Mouse (Mus musculus) stomach, postnatal 0 days (tissue): ENCODE results near the gene Irs2. TPM values are rescaled to one million over a fixed set of nuclear protein-coding genes. Genes with fewer than 3 reads are reported as not detected.

ENCODE experiments used
- ATAC-seq: fragments of 200-750 bp; cut with Nextera tagmentation; 2 replicates; pipeline ENCODE4 v1.8.0; 2017; ENCODE audit not compliant: low FRiP score, low TSS enrichment
- DNase-seq: peaks from one replicate; pipeline ENCODE4 v3.0.0-alpha.2; 2016; ENCODE audit warnings: low spot score
- H3K27ac ChIP-seq: fragments of 300-500 bp; sonication (generic); replicated peaks from 2 replicates; pipeline ENCODE4 v1.5.1; 2014; ENCODE audit warnings: mild to moderate bottlenecking, control low read depth
- H3K27me3 ChIP-seq: fragments of 300-500 bp; sonication (generic); 2 replicates; pipeline ENCODE4 v1.6.1; 2014; ENCODE audit warnings: low read length; ENCODE audit not compliant: control insufficient read depth, insufficient read depth
- H3K36me3 ChIP-seq: fragments of 300-500 bp; sonication (generic); 2 replicates; pipeline ENCODE4 v1.6.1; 2014; ENCODE audit warnings: low read length, mixed read lengths; ENCODE audit not compliant: control insufficient read depth, insufficient read depth
- H3K4me1 ChIP-seq: fragments of 300-500 bp; sonication (generic); replicated peaks from 2 replicates; pipeline ENCODE4 v1.6.1; 2014; ENCODE audit warnings: antibody characterized with exemption; ENCODE audit not compliant: control insufficient read depth, insufficient read depth
- H3K4me2 ChIP-seq: fragments of 300-500 bp; sonication (generic); replicated peaks from 2 replicates; pipeline ENCODE4 v1.6.1; 2014; ENCODE audit warnings: low read depth, mild to moderate bottlenecking, control low read depth, moderate library complexity
- H3K4me3 ChIP-seq: fragments of 300-500 bp; sonication (generic); 2 replicates; pipeline ENCODE4 v1.5.1; 2014; ENCODE audit warnings: low read depth, low read length, control low read depth
- H3K9ac ChIP-seq: fragments of 300-500 bp; sonication (generic); 2 replicates; pipeline ENCODE4 v1.6.1; 2014; ENCODE audit warnings: mild to moderate bottlenecking, low read length, control low read depth, mixed read lengths
- H3K9me3 ChIP-seq: fragments of 300-500 bp; sonication (generic); 2 replicates; pipeline ENCODE4 v1.6.1; 2016; ENCODE audit warnings: low read length; ENCODE audit not compliant: control insufficient read depth
- CTCF ChIP-seq: IDR thresholded peaks from 2 replicates; pipeline ENCODE4 v1.5.1; 2016; ENCODE audit warnings: antibody characterized with exemption, low read depth, mild to moderate bottlenecking, moderate library complexity
- EP300 ChIP-seq: optimal IDR thresholded peaks from 2 replicates; pipeline ENCODE3; 2016; ENCODE audit warnings: antibody characterized with exemption
- WGBS: fragments of 180-500 bp; shearing (Covaris S2); extraction: QIAGEN DNeasy Blood & Tissue Kit; methylation state at CpG from one replicate; pipeline ENCODE4 v1.1.7; 2014; 5-methylcytosine and 5-hydroxymethylcytosine counted together
- polyA plus RNA-seq: library from polyadenylated mRNA; unstranded; fragments of >200 nt; fragmentation: Nextera tagmentation; extraction: Ambion mirVana; gene quantifications from 2 replicates; pipeline ENCODE4 v1.2.1, GENCODE M21; 2015

Irs2 gene
- polyA plus RNA-seq, 1 experiment from 2014 or later: 3.3 TPM

DNA sequence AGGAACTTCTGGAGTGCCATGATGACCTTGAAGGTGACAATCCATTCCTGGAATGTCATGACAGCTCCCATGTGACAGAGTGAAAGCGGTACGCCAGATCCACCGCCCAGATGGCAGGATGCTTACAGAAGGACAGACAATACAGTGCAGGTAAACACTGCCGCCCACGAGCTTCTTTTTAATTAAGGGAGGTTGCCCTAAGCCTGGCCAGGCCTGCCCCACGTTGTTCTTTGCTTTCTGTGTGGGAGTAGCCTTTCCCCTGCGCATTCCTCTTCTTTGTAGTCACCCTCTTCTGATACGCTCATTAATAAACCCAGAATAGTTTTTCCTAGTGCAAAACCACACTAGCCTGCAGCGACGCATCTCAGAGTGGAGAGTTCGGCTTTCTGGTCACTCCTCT is 36.4 kb upstream of the Irs2 start:
- Histone ChIP-seq H3K4me1 (no peaks in the 10 kb centered on the region), H3K27me3 (no peaks in the 10 kb centered on the region), H3K36me3 (no peaks in the 10 kb centered on the region), H3K4me2 (no peak overlapping the region), H3K9ac (no peak overlapping the region), H3K9me3 (no peaks in the 10 kb centered on the region), H3K27ac (no peak overlapping the region), H3K4me3 (no peak overlapping the region)
- TF ChIP-seq CTCF: no peak
- TF ChIP-seq EP300: no peak
- 63% methylated on average over 11 of the region's 11 CpGs for WGBS
- ATAC-seq (no peak), DNase-seq (no peak)

DNA sequence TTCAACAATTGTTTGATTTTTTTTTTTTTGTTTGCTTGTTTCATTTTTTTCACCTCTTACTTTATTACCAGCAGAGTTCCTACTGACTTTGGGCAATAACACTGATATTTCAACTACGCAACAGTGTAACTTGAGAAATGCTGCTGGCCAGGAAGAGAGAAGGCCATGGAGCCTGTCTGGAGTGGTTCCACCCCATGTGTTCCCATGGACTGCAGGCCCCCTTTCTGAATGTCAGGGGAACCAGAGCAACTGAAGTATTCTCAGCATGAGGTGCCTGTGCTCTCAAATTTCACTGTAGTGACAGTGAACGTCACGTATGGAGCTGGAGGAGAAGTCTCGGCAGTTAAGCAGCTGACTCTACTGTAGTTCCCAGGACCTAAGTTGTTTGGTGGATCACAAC is 35.3 kb upstream of the Irs2 start:
- no peaks in the 10 kb centered on the region for H3K9me3 ChIP-seq
- no peak for TF ChIP-seq EP300
- no peak for TF ChIP-seq CTCF
- no peaks in the 10 kb centered on the region for H3K27me3 ChIP-seq
- H3K4me2 ChIP-seq: no peak overlapping the region
- no peak overlapping the region for H3K4me3 ChIP-seq
- no peaks in the 10 kb centered on the region for H3K4me1 ChIP-seq
- no peaks in the 10 kb centered on the region for H3K36me3 ChIP-seq
- H3K9ac ChIP-seq: no peak overlapping the region
- no peak for DNase-seq
- WGBS: 82% methylated on average over 4 of the region's 4 CpGs
- H3K27ac ChIP-seq: no peak overlapping the region
- ATAC-seq: no peak

DNA sequence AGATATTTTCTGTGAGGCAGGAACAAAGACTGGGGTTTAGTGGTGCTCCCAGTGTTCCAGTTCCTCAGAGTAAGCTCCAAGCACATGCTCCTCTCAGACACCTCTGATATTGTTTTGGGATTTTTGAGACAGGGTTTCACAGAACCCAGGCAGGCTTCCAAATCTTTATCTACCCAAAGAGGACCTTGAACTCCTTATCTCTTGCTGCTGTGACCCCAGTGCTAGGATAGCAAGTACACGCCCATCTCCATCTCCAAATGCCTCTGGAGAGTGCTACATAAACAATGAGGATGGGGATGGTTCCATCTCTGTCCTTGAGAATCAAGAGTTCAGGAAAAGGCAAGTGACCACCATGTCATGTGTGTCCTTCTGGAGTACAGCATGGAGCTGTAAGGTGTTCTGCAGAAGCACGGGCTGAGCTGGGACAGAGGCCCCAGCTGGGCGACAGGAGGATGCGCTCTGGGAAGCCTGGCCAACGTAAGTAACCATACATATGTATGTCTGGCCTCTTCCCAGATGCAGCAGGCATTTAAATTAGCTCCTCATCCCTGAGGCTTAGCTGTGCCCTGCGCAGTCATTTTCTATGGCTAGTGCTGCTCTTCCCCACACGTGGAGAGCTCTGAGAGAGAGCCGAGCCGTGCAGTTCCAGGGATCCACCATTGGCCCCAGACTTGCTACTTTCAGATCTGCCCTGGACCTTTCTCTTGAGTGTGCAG is 34.8 kb upstream of the Irs2 start:
- no peak overlapping the region for H3K4me2 ChIP-seq
- H3K27me3 ChIP-seq: no peaks in the 10 kb centered on the region
- no peak overlapping the region for H3K9ac ChIP-seq
- ATAC-seq (no peak), DNase-seq (no peak)
- no peak overlapping the region for H3K4me3 ChIP-seq
- H3K36me3 ChIP-seq: no peaks in the 10 kb centered on the region
- H3K4me1 ChIP-seq: no peaks in the 10 kb centered on the region
- no peak overlapping the region for H3K27ac ChIP-seq
- no peaks in the 10 kb centered on the region for H3K9me3 ChIP-seq
- WGBS: 81% methylated on average over 9 of the region's 9 CpGs
- TF ChIP-seq EP300 (no peak), CTCF (no peak)

DNA sequence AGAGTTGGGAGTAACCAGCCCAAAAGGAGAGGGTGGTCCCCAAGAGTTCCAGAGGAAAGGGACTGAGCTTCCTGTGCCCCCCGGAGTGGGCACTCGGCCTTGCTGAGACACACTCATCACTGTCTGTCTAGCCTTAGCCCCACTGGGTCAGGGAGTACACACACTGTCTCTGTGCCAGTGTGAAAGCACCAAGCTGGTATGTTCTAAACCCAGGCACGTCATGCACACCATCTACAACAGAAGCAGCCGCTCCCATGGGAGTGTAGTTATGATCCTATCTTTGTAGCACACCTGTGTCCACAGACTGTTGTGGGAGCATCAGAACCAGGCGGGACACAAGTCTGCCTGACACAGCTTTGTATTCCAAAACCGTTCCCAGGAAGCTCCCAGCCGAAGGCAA is 31.8 kb upstream of the Irs2 start:
- Histone ChIP-seq H3K9ac (no peak overlapping the region), H3K4me1 (peaks cover 5% of the 10 kb centered on the region; the same call in 1 of the 2 replicates), H3K9me3 (no peaks in the 10 kb centered on the region), H3K27me3 (no peaks in the 10 kb centered on the region), H3K36me3 (no peaks in the 10 kb centered on the region), H3K4me3 (no peak overlapping the region), H3K4me2 (no peak overlapping the region), H3K27ac (no peak overlapping the region)
- ATAC-seq (no peak), DNase-seq (no peak)
- WGBS: 70% methylated on average over 7 of the region's 7 CpGs
- no peak for TF ChIP-seq EP300
- no peak for TF ChIP-seq CTCF

DNA sequence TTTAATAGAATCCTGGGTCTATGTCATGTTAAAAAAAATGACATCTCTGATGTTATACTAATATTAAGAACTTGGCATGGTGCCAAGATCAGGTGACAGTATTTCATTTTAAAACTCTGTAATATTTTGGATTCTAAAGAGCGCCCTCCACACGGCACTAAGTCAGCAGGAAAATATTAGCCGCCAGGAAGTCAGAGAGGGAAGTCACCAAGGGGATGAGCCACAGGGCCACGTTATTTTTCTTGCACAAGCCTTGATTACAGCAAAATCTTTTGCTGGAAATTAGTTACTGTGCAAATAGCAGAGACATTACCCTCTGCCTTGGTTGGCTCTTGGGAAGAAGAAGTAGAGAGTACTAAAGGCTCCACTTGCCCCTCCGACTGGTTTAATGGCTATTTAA is 30.5 kb upstream of the Irs2 start:
- no peaks in the 10 kb centered on the region for H3K9me3 ChIP-seq
- no peak overlapping the region for H3K4me3 ChIP-seq
- H3K9ac ChIP-seq: no peak overlapping the region
- DNase-seq (no peak), ATAC-seq (no peak)
- TF ChIP-seq EP300 (no peak), CTCF (no peak)
- no peaks in the 10 kb centered on the region for H3K36me3 ChIP-seq
- H3K4me2 ChIP-seq: no peak overlapping the region
- peaks cover 5% of the 10 kb centered on the region; the same call in 1 of the 2 replicates for H3K4me1 ChIP-seq
- H3K27me3 ChIP-seq: no peaks in the 10 kb centered on the region
- 71% methylated on average over 5 of the region's 5 CpGs for WGBS
- no peak overlapping the region for H3K27ac ChIP-seq

DNA sequence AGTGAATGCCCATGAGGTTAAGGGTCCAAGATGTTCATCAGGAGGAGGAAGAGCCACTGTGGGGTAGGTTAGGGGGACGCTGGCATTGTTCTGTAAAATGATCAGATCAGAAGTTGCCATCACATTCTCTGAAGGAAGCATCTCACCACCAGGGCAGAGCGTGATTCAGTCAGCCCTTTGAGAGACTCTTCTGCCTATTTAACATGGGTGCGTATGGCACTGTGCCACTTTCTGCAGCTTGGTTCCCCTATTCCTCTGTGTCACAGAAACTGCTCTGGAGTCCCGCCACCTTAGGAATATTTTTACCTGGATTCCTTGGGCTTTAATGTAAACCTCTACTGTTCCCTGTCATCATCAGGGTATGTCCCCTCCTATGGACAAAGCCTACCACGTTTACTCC is 30.1 kb upstream of the Irs2 start:
- 81% methylated on average over 5 of the region's 5 CpGs for WGBS
- no peak for ATAC-seq

More for the DNA sequence above, 30.1 kb upstream of the Irs2 start:
- H3K9me3 ChIP-seq: no peaks in the 10 kb centered on the region
- no peaks in the 10 kb centered on the region for H3K36me3 ChIP-seq
- H3K27ac ChIP-seq: no peak overlapping the region
- peaks cover 5% of the 10 kb centered on the region; the same call in 1 of the 2 replicates for H3K4me1 ChIP-seq
- no peak overlapping the region for H3K9ac ChIP-seq
- H3K4me3 ChIP-seq: no peak overlapping the region
- H3K4me2 ChIP-seq: no peak overlapping the region
- H3K27me3 ChIP-seq: no peaks in the 10 kb centered on the region
- DNase-seq: no peak
- no peak for TF ChIP-seq CTCF
- TF ChIP-seq EP300: no peak
